Mouse (Mus musculus): Measurements from ENCODE around the gene Fbxo47. TPM values are rescaled to one million over a fixed set of nuclear protein-coding genes. Genes with fewer than 3 reads are reported as not detected.

Fbxo47 gene
- polyA plus RNA-seq, 1 experiment from 2014 or later, result 0.29 TPM

DNA sequence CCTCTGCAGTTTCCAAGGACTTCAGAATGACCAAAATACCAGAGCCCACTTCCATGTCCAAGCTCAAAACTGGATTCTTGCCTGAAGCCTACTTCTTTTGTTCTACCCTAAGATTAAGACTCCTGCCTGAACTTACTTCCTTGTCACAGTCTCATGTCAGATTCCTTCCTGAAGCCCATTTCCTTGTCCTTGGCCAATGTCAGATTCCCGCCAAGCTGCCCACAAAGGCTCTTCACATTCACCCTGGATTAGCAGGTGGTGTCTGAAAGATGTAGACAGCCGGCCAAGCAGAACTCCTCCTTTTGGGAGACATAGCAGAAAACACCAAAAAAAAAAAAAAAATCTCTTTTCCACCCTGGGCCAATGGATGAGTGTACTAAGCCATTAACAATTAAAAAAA, 31.5 kb upstream of the Fbxo47 start:
- DNase-seq (ENCODE audit: low spot score) (no peak), ATAC-seq (no peak)
- Histone ChIP-seq H3K27ac (ENCODE audit: low read length) (no peak overlapping the region), H3K4me1 (ENCODE audit: insufficient read depth, low read depth, low read length) (no peaks in the 10 kb centered on the region), H3K9ac (replicated peaks; ENCODE audit: low read depth) (no peak overlapping the region), H3K36me3 (ENCODE audit: insufficient read depth, low read length) (no peaks in the 10 kb centered on the region), H3K4me3 (ENCODE audit: low read depth, low read length) (no peak overlapping the region), H3K27me3 (replicated peaks; ENCODE audit: insufficient read depth, low read length) (no peaks in the 10 kb centered on the region), H3K4me2 (replicated peaks; ENCODE audit: low read depth, low read length) (no peak overlapping the region), H3K9me3 (ENCODE audit: low read length) (no peaks in the 10 kb centered on the region)
- 64% methylated on average over 2 of the region's 2 CpGs for WGBS
- no peak for TF ChIP-seq CTCF (IDR thresholded peaks at IDR 0.05)
- TF ChIP-seq EP300 (IDR thresholded peaks at IDR 0.05), result no peak

DNA sequence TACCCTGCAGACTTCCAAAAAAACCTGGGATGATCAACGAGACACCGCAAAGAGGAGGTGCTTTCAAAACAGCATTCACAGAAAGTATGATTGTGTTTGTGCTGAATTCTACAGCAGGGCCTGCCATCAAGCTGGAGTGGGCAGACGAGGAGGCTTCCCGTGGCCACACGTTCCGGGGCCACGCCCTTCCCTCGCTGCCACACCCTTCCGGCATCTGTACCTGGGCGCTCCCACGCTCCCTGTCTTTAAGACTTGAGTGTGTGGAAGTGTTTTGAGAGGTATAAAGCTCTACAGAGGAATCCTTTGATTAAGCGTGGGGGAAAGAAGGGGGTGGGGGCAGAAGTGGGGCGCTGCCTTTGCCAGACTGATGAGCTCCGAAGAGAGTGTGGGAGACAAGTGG, 29.2 kb upstream of the Fbxo47 start:
- H3K9ac ChIP-seq (replicated peaks; ENCODE audit: low read depth), result no peak overlapping the region
- H3K27me3 ChIP-seq (replicated peaks; ENCODE audit: insufficient read depth, low read length), result no peaks in the 10 kb centered on the region
- ATAC-seq, result no peak
- H3K4me1 ChIP-seq (ENCODE audit: insufficient read depth, low read depth, low read length), result no peaks in the 10 kb centered on the region
- H3K4me2 ChIP-seq (replicated peaks; ENCODE audit: low read depth, low read length), result no peak overlapping the region
- H3K27ac ChIP-seq (ENCODE audit: low read length), result no peak overlapping the region
- 68% methylated on average over 14 of the region's 14 CpGs for WGBS
- H3K9me3 ChIP-seq (ENCODE audit: low read length), result no peaks in the 10 kb centered on the region
- DNase-seq (ENCODE audit: low spot score), result no peak
- H3K4me3 ChIP-seq (ENCODE audit: low read depth, low read length), result no peak overlapping the region
- no peaks in the 10 kb centered on the region for H3K36me3 ChIP-seq (ENCODE audit: insufficient read depth, low read length)
- TF ChIP-seq EP300 (IDR thresholded peaks at IDR 0.05), result no peak
- no peak for TF ChIP-seq CTCF (IDR thresholded peaks at IDR 0.05)

DNA sequence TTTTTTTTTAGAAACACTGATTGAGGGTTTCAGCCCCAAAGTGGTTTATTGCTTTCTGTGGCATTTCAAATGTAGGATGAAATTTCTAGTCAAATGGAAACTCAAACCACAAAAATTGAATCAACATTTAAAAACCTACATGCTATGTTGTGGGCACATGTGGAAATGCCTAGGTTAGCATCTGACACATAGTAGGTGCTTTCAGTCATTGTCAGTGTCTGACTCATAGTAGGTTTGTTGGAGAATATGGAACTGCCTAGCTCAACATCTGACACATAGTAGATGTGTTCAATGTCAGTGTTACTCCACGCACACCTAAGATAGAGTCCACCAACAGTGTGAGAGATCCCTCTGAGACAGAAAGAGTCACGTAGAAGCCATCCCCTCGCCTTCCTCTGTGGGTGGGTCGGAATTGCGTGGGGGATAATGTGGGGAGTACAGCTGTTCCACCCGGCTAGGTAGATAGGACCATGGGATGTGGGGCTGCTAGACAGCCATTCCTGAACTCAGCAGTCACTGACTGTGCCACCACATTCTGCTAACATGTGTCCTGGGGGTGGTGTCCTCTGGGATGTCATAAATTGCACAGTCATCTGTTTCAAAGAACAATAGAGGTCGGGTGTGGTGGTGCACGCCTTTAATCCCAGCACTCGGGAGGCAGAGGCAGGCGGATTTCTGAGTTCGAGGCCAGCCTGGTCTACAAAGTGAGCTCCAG, 24.8 kb upstream of the Fbxo47 start:
- Histone ChIP-seq H3K4me2 (replicated peaks; ENCODE audit: low read depth, low read length) (no peak overlapping the region), H3K4me3 (ENCODE audit: low read depth, low read length) (no peak overlapping the region), H3K9ac (replicated peaks; ENCODE audit: low read depth) (no peak overlapping the region), H3K27ac (ENCODE audit: low read length) (no peak overlapping the region), H3K9me3 (ENCODE audit: low read length) (no peaks in the 10 kb centered on the region), H3K27me3 (replicated peaks; ENCODE audit: insufficient read depth, low read length) (no peaks in the 10 kb centered on the region), H3K36me3 (ENCODE audit: insufficient read depth, low read length) (no peaks in the 10 kb centered on the region), H3K4me1 (ENCODE audit: insufficient read depth, low read depth, low read length) (no peaks in the 10 kb centered on the region)
- TF ChIP-seq EP300 (IDR thresholded peaks at IDR 0.05), result no peak
- no peak for TF ChIP-seq CTCF (IDR thresholded peaks at IDR 0.05)
- 84% methylated on average over 11 of the region's 11 CpGs for WGBS
- no peak for DNase-seq (ENCODE audit: low spot score)
- no peak for ATAC-seq

DNA sequence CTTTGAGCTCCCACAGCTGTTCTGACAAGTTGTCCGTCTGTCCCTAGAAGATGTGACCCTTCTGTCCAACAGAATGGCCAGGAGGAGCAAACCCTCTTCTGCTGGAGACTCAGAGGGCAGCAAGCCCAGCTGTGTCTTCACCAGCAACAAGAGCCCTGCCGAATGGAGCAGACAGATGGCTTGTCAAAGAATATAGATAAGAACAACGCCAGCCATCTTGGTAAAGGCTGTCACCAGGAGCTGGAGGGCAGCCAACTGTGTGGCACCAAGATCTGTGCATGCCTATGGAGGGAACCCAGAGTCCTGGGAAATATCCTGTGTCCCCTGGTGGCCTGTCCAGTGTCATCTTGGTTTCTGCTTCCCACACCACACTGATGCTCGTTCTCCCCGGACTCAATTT, 24.0 kb upstream of the Fbxo47 start:
- H3K27me3 ChIP-seq (replicated peaks; ENCODE audit: insufficient read depth, low read length), result no peaks in the 10 kb centered on the region
- no peak for TF ChIP-seq CTCF (IDR thresholded peaks at IDR 0.05)
- no peak for TF ChIP-seq EP300 (IDR thresholded peaks at IDR 0.05)
- 66% methylated on average over 5 of the region's 5 CpGs for WGBS

DNA sequence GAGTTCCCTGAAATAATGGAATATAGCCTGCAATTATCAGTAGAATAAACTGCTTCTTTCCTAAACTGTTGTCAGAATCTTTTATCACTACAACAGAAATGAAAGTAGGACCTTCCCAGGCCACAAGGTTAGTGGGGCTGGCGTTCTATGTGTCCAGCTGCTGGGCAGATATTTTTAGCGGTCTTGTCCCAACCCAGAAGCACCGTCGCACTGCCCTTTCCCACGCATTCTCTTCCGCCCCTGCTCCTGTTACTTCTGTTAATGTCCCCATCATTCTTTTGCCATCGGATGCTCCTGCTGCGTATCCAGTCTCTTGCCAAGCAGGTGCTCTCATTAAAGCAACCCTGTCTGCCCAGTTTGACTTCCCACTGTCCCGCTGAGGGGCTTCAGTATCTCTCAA, 23.0 kb upstream of the Fbxo47 start:
- no peak overlapping the region for H3K4me3 ChIP-seq (ENCODE audit: low read depth, low read length)
- WGBS, result 85% methylated on average over 9 of the region's 9 CpGs

More for the DNA sequence above, 24.0 kb upstream of the Fbxo47 start:
- H3K36me3 ChIP-seq (ENCODE audit: insufficient read depth, low read length), result no peaks in the 10 kb centered on the region
- DNase-seq (ENCODE audit: low spot score) (no peak), ATAC-seq (no peak)
- no peaks in the 10 kb centered on the region for H3K9me3 ChIP-seq (ENCODE audit: low read length)
- no peak overlapping the region for H3K4me3 ChIP-seq (ENCODE audit: low read depth, low read length)
- no peaks in the 10 kb centered on the region for H3K4me1 ChIP-seq (ENCODE audit: insufficient read depth, low read depth, low read length)
- no peak overlapping the region for H3K4me2 ChIP-seq (replicated peaks; ENCODE audit: low read depth, low read length)
- no peak overlapping the region for H3K9ac ChIP-seq (replicated peaks; ENCODE audit: low read depth)
- H3K27ac ChIP-seq (ENCODE audit: low read length), result no peak overlapping the region

DNA sequence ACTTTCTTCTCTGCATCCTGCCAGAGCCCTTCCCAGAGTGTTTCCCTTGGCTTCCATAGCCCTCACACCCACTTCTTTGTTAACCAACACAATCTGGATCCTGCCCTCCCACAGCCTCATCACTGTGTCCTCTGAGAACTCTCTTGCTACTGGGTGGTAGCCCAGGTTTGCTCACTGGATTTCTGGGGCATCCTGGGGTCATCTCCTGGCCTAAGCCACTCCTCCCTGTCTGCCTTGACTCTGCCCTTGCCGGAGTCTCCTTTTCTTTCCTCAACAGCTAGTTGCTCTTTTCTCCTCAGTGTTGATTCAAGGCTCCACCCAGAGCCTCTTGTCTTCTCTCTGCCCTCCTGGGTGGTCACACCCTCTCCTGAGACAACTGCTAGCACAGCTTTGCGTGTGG, 22.0 kb upstream of the Fbxo47 start:
- no peaks in the 10 kb centered on the region for H3K36me3 ChIP-seq (ENCODE audit: insufficient read depth, low read length)
- no peak overlapping the region for H3K9ac ChIP-seq (replicated peaks; ENCODE audit: low read depth)
- no peaks in the 10 kb centered on the region for H3K4me1 ChIP-seq (ENCODE audit: insufficient read depth, low read depth, low read length)
- TF ChIP-seq CTCF (IDR thresholded peaks at IDR 0.05) (no peak), EP300 (IDR thresholded peaks at IDR 0.05) (no peak)
- no peak overlapping the region for H3K4me2 ChIP-seq (replicated peaks; ENCODE audit: low read depth, low read length)
- H3K27me3 ChIP-seq (replicated peaks; ENCODE audit: insufficient read depth, low read length), result no peaks in the 10 kb centered on the region
- no peak for ATAC-seq
- H3K27ac ChIP-seq (ENCODE audit: low read length), result no peak overlapping the region
- no peaks in the 10 kb centered on the region for H3K9me3 ChIP-seq (ENCODE audit: low read length)
- WGBS, result 34% methylated on average over 2 of the region's 2 CpGs
- H3K4me3 ChIP-seq (ENCODE audit: low read depth, low read length), result no peak overlapping the region
- no peak for DNase-seq (ENCODE audit: low spot score)

More for the DNA sequence above, 23.0 kb upstream of the Fbxo47 start:
- H3K9ac ChIP-seq (replicated peaks; ENCODE audit: low read depth), result no peak overlapping the region
- TF ChIP-seq EP300 (IDR thresholded peaks at IDR 0.05) (no peak), CTCF (IDR thresholded peaks at IDR 0.05) (no peak)
- H3K27ac ChIP-seq (ENCODE audit: low read length), result no peak overlapping the region
- no peaks in the 10 kb centered on the region for H3K27me3 ChIP-seq (replicated peaks; ENCODE audit: insufficient read depth, low read length)
- no peaks in the 10 kb centered on the region for H3K9me3 ChIP-seq (ENCODE audit: low read length)
- no peak overlapping the region for H3K4me2 ChIP-seq (replicated peaks; ENCODE audit: low read depth, low read length)
- no peaks in the 10 kb centered on the region for H3K36me3 ChIP-seq (ENCODE audit: insufficient read depth, low read length)
- DNase-seq (ENCODE audit: low spot score), result no peak
- ATAC-seq, result no peak
- H3K4me1 ChIP-seq (ENCODE audit: insufficient read depth, low read depth, low read length), result no peaks in the 10 kb centered on the region

Data from lung, postnatal 0 days (tissue).